Mouse (Mus musculus) hindbrain, embryonic 15.5 days (tissue): ENCODE measurements around the gene Rnf145. TPM values are rescaled to one million over a fixed set of nuclear protein-coding genes. Genes with fewer than 3 reads are reported as not detected.
"Not testable (repeated sequence)": the region's sequence is repeated elsewhere in the genome, so short reads cannot be mapped to it uniquely, and the experiment has no call there.

Experiments used
- ATAC-seq: fragments of 200-750 bp; cut with Nextera tagmentation; 2 replicates; pipeline ENCODE4 v1.8.0; 2017; ENCODE audit warnings: low read depth, moderate number of reproducible peaks, moderate TSS enrichment; ENCODE audit not compliant: low FRiP score
- H3K27ac ChIP-seq: fragments of 300-500 bp; sonication (generic); replicated peaks from 2 replicates; pipeline ENCODE4 v1.5.1; 2015; ENCODE audit warnings: mild to moderate bottlenecking, inconsistent platforms
- H3K27me3 ChIP-seq: fragments of 300-500 bp; sonication (generic); 2 replicates; pipeline ENCODE4 v1.6.1; 2015; ENCODE audit warnings: control low read depth, inconsistent platforms
- H3K36me3 ChIP-seq: fragments of 300-500 bp; sonication (generic); 2 replicates; pipeline ENCODE4 v1.6.1; 2015; ENCODE audit warnings: control low read depth, inconsistent platforms
- H3K4me1 ChIP-seq: fragments of 300-500 bp; sonication (generic); replicated peaks from 2 replicates; pipeline ENCODE4 v1.6.1; 2015; ENCODE audit warnings: control low read depth, inconsistent platforms
- H3K4me2 ChIP-seq: fragments of 300-500 bp; sonication (generic); 2 replicates; pipeline ENCODE4 v1.6.1; 2015; ENCODE audit warnings: moderate library complexity, mild to moderate bottlenecking, inconsistent platforms
- H3K4me3 ChIP-seq: fragments of 300-500 bp; sonication (generic); 2 replicates; pipeline ENCODE4 v1.5.1; 2015; ENCODE audit warnings: mild to moderate bottlenecking, inconsistent platforms
- H3K9ac ChIP-seq: fragments of 300-500 bp; sonication (generic); 2 replicates; pipeline ENCODE4 v1.6.1; 2015; ENCODE audit warnings: inconsistent platforms
- H3K9me3 ChIP-seq: fragments of 300-500 bp; sonication (generic); 2 replicates; pipeline ENCODE4 v1.6.1; 2016; ENCODE audit warnings: control low read depth, inconsistent platforms
- WGBS: fragments of 180-500 bp; shearing (Covaris S2); methylation state at CpG from one replicate; pipeline ENCODE4 v1.1.7; 2015; 5-methylcytosine and 5-hydroxymethylcytosine counted together
- polyA plus RNA-seq: library from polyadenylated mRNA; unstranded; fragments of >200 nt; fragmentation: Nextera tagmentation; extraction: Ambion mirVana; gene quantifications from 2 replicates; pipeline ENCODE4 v1.2.1, GENCODE M21; 2015

Gene Rnf145
- polyA plus RNA-seq, 1 experiment from 2014 or later, result 119 TPM

DNA sequence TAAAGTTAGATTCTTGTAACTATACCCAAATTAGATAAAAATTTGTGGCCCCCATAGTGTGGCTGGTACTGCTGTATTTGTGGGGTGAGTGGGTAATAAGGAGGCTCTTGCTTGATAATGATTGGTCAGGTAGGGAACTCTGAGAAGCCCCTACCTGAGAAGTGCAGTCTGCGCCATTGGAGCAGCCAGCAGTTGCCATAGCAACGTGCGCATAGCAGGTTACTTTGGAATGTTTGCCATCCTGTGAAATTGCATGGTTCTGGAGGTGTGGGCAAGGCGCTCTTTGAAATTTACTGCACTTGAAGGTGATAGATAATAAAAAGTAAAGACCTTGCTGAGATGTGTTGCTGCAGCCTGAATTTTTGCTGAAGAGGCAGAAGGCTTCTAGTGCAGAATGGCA lies 35.6 kb downstream of the Rnf145 start:
- H3K9me3 ChIP-seq, result no peaks in the 10 kb centered on the region
- WGBS, result 83% methylated on average over 4 of the region's 4 CpGs

DNA sequence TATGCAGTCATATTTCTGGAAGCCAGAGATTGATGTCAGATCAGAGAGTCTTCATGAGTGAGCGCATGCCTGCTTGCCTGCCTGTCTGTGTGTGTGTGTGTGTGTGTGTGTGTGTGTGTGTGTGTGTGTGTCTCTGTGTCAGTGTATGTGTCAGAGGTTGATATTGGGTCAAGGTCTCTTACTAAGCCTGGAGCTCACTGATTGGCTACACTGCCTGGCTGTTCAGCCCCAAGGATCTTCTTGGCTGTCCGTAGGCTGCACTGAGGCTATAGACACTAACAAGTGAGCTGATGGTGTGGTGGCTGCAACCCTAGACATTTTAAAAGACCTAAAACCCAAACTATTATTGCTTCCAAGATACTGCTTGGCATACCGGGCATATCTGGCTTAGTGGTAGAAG lies 39.8 kb downstream of the Rnf145 start:
- ATAC-seq, result no peak
- Histone ChIP-seq H3K4me2 (no peak overlapping the region), H3K4me3 (no peak overlapping the region), H3K9ac (no peak overlapping the region), H3K4me1 (0 out of 2 replicates have a peak, but pooled peaks cover 3% of the 10 kb centered on the region), H3K36me3 (peaks cover 63% of the 10 kb centered on the region), H3K9me3 (no peaks in the 10 kb centered on the region), H3K27ac (no peak overlapping the region), H3K27me3 (no peaks in the 10 kb centered on the region)
- 98% methylated on average over 3 of the region's 3 CpGs for WGBS

More for the DNA sequence above, 35.6 kb downstream of the Rnf145 start:
- Histone ChIP-seq H3K27me3 (no peaks in the 10 kb centered on the region), H3K4me1 (0 out of 2 replicates have a peak, but pooled peaks cover 3% of the 10 kb centered on the region), H3K27ac (no peak overlapping the region), H3K4me3 (no peak overlapping the region), H3K36me3 (peaks cover 67% of the 10 kb centered on the region), H3K9ac (no peak overlapping the region), H3K4me2 (no peak overlapping the region)
- ATAC-seq, result no peak

DNA sequence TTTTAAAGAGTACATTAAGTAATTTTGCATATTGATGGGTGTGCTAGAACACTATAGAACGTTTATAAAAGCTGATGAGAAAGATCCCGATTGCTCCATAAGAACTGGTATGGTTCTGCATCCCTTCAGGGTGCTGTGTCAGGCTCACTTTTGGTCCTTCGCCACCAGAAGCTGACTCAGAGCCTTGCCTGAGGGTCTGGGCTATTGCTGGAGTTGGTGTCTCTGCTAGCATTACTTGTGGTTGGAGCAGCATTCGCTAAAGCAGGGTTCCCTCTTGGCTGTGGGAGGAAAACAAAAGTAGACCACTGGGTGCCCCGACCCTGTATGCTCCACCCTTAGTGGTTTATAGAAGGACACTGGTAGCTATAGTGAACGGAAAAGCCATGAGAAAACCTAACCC lies 40.7 kb downstream of the Rnf145 start:
- ATAC-seq, result no peak
- Histone ChIP-seq H3K9ac (no peak overlapping the region), H3K4me3 (no peak overlapping the region), H3K27me3 (no peaks in the 10 kb centered on the region), H3K27ac (no peak overlapping the region), H3K4me1 (no peaks in the 10 kb centered on the region), H3K36me3 (peaks cover 68% of the 10 kb centered on the region), H3K9me3 (no peaks in the 10 kb centered on the region), H3K4me2 (no peak overlapping the region)
- 96% methylated on average over 6 of the region's 6 CpGs for WGBS

DNA sequence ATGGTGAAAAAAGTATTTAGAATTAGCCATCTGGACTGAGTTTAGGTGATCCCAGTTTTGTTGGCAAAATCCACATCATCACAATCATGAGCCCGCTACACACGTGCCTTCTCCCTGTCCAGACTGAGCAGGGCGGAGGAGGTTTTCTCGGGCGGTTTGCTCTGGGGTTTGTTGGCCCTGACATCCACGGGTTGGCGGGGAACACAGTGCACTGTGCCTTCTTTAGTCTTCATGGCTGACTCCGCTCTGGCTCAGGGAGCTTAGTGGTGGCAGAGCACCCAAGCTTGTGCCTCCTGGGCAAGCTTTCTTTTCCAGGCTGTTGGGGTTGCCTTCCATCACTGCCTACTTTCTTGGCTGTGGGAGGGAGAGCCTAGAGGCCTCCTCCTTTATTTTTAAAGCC lies 41.6 kb downstream of the Rnf145 start:
- H3K4me2 ChIP-seq, result no peak overlapping the region
- H3K36me3 ChIP-seq, result peaks cover 71% of the 10 kb centered on the region
- no peak overlapping the region for H3K4me3 ChIP-seq
- ATAC-seq, result no peak
- no peaks in the 10 kb centered on the region for H3K9me3 ChIP-seq
- 90% methylated on average over 8 of the region's 8 CpGs for WGBS
- H3K9ac ChIP-seq, result no peak overlapping the region
- H3K27ac ChIP-seq, result no peak overlapping the region
- no peaks in the 10 kb centered on the region for H3K27me3 ChIP-seq
- H3K4me1 ChIP-seq, result no peaks in the 10 kb centered on the region

DNA sequence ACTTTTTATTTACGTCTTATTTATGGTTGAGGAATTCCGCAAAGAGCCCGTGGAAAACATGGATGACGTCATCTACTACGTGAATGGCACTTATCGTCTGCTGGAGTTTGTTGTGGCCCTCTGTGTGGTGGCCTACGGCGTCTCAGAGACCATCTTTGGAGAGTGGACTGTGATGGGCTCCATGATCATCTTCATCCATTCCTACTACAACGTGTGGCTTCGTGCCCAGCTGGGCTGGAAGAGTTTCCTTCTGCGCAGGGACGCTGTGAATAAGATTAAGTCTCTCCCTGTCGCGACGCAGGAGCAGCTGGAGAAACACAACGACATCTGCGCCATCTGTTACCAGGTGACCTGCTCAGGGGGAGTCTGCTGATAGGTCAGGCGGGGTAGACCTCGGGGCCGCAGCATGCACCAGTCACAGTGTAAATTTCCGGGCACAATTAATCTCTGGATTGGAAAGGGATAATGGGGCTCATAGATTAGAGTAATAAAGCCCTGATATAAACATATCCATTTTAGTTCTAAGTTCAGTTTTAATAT lies 42.8 kb downstream of the Rnf145 start:
- no peak for ATAC-seq
- H3K4me2 ChIP-seq, result no peak overlapping the region
- H3K27ac ChIP-seq, result no peak overlapping the region
- H3K9ac ChIP-seq, result no peak overlapping the region
- H3K27me3 ChIP-seq, result no peaks in the 10 kb centered on the region
- H3K9me3 ChIP-seq, result no peaks in the 10 kb centered on the region
- WGBS, result 76% methylated on average over 21 of the region's 21 CpGs
- H3K4me1 ChIP-seq, result no peaks in the 10 kb centered on the region
- peaks cover 74% of the 10 kb centered on the region for H3K36me3 ChIP-seq
- no peak overlapping the region for H3K4me3 ChIP-seq

DNA sequence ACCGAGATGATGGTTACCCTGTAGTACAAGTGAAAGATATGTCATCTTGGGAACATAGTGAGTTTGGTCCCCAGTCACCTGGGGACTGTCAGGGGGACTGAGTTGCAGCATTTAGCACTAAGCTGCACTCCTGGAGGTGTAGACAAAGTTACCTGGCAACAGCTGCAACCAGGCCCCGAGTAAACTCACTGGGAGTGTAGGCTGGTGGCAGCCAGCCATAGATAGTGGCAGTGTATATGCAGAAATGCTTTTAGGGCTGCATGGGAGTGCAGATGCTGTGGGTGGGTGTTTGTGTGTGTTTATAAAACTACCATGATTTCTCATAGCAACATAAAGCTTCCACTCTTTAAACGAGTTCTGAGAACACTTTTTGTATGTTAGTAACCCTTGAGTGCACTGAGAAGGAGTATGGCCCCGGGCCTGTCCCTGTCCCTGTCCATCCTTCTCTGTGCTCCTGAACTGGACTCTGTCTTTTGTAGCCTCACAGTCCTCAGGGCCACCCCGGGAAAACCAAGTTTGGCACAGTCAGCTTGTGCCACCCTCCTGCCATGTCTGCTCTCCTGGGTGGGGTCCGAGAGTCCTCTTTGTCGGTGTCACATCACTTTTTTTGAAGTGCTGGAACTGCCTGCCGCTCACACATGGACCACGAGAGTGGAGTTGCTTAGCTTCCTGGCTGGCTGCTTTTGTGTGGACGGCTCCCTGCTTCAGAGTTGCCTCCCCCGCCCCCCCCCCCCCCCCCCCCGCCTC lies 43.8 kb downstream of the Rnf145 start:
- Histone ChIP-seq H3K4me3 (no peak overlapping the region), H3K27ac (no peak overlapping the region), H3K4me2 (no peak overlapping the region), H3K36me3 (peaks cover 73% of the 10 kb centered on the region), H3K9me3 (no peaks in the 10 kb centered on the region), H3K4me1 (no peaks in the 10 kb centered on the region), H3K9ac (no peak overlapping the region), H3K27me3 (no peaks in the 10 kb centered on the region)
- no peak for ATAC-seq
- 78% methylated on average over 12 of the region's 12 CpGs for WGBS

DNA sequence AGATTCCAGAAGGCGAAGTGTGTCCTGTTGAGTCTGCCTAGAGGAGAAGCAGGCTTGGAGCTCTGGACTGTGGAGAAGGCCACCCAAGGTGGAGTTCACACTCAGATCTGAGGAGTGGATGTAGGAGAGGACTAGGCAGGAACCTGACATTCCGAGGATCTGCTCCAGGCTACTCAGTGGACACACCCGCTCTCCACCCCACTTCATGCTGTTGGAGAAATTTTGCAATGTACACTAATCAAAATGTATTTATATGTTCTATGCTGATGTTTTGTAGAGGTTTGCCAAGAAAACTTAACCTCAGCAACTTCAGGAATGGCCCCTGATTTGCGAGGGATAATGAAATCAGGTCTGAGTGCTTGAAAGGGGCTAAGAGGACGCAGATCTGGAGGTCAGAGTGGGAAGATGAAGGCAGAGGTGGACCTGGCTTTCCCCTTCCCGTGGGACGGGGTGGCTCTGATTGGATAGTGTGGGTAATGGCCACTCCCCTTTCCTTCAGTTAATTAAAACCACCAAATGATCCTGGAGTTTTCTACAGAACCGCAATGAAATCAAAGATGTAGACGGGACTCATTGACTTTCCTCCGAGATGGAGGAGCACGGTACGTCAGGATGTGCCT lies 45.6 kb downstream of the Rnf145 start:
- no peak for ATAC-seq
- peaks cover 63% of the 10 kb centered on the region for H3K36me3 ChIP-seq
- H3K27ac ChIP-seq, result no peak overlapping the region
- H3K9me3 ChIP-seq, result no peaks in the 10 kb centered on the region
- H3K4me2 ChIP-seq, result no peak overlapping the region
- H3K27me3 ChIP-seq, result no peaks in the 10 kb centered on the region
- no peak overlapping the region for H3K4me3 ChIP-seq
- H3K9ac ChIP-seq, result no peak overlapping the region
- no peaks in the 10 kb centered on the region for H3K4me1 ChIP-seq
- WGBS, result 93% methylated on average over 12 of the region's 12 CpGs

DNA sequence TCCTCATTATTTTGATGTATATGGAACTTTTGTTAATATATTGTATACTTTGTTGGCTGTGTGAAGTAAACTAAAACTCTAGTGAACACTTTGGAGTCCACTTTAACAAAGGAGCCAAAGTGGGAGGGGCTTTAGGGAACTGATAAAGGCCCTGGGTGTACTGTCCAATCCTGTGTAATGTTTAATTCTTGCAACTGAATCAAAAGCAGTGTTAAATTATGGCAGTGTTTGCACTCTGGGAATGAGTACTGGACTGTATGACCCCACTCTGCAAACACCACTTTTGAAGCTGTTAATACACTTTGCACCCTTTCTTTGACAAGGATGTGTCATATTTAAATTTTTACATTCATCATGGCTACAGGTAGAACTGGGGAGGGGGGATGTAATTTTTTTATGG lies 46.2 kb downstream of the Rnf145 start:
- Histone ChIP-seq H3K4me1 (no peaks in the 10 kb centered on the region), H3K9ac (no peak overlapping the region), H3K9me3 (no peaks in the 10 kb centered on the region), H3K27ac (no peak overlapping the region), H3K4me2 (no peak overlapping the region), H3K4me3 (no peak overlapping the region), H3K27me3 (no peaks in the 10 kb centered on the region), H3K36me3 (peaks cover 62% of the 10 kb centered on the region)
- no peak for ATAC-seq

DNA sequence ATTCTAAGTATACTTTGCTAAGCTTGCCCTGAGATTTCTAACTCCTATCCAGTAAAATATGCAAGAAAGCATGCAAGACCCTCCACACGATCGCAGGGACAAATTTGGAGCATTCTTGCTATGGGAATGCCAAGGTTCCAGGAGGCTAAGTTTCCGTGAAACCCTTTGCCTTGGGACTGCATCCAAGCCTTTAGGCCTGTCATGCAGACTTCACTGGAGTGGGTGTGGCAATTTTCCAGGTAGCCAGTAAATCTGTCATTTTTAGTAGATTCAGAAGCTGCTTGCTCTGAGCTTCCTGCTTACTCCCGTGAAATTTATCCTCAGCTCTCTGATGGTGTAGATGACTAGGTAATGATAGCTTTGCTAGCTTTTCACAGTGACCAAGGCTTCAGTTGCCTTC lies 51.6 kb downstream of the Rnf145 start:
- 89% methylated on average over 4 of the region's 4 CpGs for WGBS
- H3K9ac ChIP-seq, result not testable (repeated sequence)

DNA sequence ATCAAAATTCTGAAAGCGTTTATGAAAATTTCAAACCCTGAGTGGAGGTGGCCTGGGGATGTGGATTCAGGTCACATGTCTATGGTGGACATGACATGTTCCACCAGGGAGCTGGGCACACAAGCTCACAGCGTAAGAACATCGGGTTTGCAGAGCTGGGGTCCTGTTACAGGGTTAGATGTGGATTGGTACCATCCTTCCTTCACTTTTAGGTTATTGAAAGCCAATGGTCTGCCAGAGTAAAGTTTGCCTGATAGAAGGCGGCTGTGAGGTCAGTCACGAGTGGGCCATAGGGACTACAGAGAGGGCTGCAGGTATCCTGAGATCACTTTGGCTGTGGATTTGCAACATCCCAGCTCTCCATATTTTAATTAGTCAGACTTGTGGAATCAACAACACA lies 54.0 kb downstream of the Rnf145 start:
- Histone ChIP-seq H3K36me3 (0 out of 2 replicates have a peak, but pooled peaks cover 7% of the 10 kb centered on the region), H3K27me3 (no peaks in the 10 kb centered on the region), H3K4me1 (no peaks in the 10 kb centered on the region), H3K4me2 (no peak overlapping the region), H3K27ac (no peak overlapping the region), H3K9me3 (no peaks in the 10 kb centered on the region), H3K4me3 (no peak overlapping the region), H3K9ac (no peak overlapping the region)
- WGBS, result 94% methylated on average over 5 of the region's 5 CpGs
- no peak for ATAC-seq

More for the DNA sequence above, 51.6 kb downstream of the Rnf145 start:
- H3K4me1 ChIP-seq, H3K4me3 ChIP-seq, ATAC-seq, H3K27me3 ChIP-seq, H3K27ac ChIP-seq, H3K4me2 ChIP-seq, H3K9me3 ChIP-seq: not testable (repeated sequence)
- H3K36me3 ChIP-seq, result peaks cover 22% of the 10 kb centered on the region

DNA sequence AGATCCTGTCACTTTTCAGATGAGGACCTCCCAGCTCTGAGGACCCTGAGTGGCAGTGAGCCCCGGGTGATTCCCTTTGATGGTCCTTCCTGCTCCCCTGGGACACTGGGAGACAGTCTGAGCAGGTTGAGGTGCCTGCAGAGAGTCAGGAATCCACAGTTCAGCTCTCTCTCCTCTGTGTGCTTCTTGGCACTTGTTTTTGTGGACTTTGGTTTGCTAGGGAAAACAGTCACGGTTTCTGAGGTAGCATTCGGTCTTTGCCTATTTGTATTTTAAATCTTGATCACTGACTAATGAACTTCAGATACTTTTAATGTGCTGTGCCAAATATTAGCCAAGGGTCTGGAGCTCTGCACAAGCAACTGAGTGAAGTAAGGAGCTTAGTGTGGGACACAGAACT lies 54.6 kb downstream of the Rnf145 start:
- WGBS, result 81% methylated on average over 3 of the region's 3 CpGs
- Histone ChIP-seq H3K9me3 (no peaks in the 10 kb centered on the region), H3K36me3 (0 out of 2 replicates have a peak, but pooled peaks cover 7% of the 10 kb centered on the region), H3K27me3 (no peaks in the 10 kb centered on the region), H3K4me1 (no peaks in the 10 kb centered on the region), H3K4me2 (no peak overlapping the region), H3K9ac (no peak overlapping the region), H3K4me3 (no peak overlapping the region), H3K27ac (no peak overlapping the region)
- no peak for ATAC-seq

DNA sequence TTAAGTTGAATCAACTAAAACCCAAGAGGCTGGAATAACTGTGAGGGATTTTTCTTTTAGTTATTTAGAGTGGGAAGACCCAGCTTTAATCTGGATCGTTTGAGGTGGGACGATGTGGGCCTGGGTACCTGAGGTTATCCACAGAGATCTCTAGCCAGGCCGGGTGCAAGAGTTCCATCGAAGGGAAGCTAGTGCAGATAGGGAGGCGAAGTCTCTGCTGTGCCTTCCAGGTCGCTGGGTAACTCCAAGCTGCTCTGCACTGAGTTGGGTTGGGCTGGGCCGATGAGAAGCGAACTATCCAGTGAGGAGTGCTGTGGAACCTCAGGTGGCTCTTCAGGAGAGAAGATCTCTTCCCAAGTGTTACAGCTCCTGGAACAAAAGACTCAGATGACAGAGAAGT lies 55.6 kb downstream of the Rnf145 start:
- 94% methylated on average over 8 of the region's 8 CpGs for WGBS
- no peak for ATAC-seq
- no peak overlapping the region for H3K27ac ChIP-seq

More for the DNA sequence above, 55.6 kb downstream of the Rnf145 start:
- 0 out of 2 replicates have a peak, but pooled peaks cover 4% of the 10 kb centered on the region for H3K36me3 ChIP-seq
- no peaks in the 10 kb centered on the region for H3K9me3 ChIP-seq
- no peak overlapping the region for H3K4me2 ChIP-seq
- no peaks in the 10 kb centered on the region for H3K4me1 ChIP-seq
- H3K27me3 ChIP-seq, result no peaks in the 10 kb centered on the region
- no peak overlapping the region for H3K4me3 ChIP-seq
- H3K9ac ChIP-seq, result no peak overlapping the region
